Mouse (Mus musculus) gastrocnemius, postnatal 14 days (tissue): Measurements from ENCODE around the gene Pla2g2c. TPM values are rescaled to one million over a fixed set of nuclear protein-coding genes. Genes with fewer than 3 reads are reported as not detected.

Source experiments
- DNase-seq: peaks from one replicate; pipeline ENCODE4 v3.0.0; 2021; ENCODE audit warnings: mixed read lengths
- intact Hi-C: fragments of 180-260 bp; cut with DNase I; formaldehyde crosslinking; loops from one replicate; pipeline ENCODE4 v1.15.1; 2025; ENCODE audit warnings: low total_unique reads
- total RNA-seq, 2 experiments: library from RNA; stranded (reverse); gene quantifications; 2 replicates each; pipeline ENCODE4 v1.2.3; 2021

Gene Pla2g2c
- total RNA-seq, 2 experiments from 2014 or later = not detected

- intact Hi-C loops = no loop called here
Measured at GRCm38 (mm10) chr4:138739136-138739851, 14.7 kb downstream of the Pla2g2c start.

GRCm38 (mm10) chr4:138745884-138746283 lies 21.3 kb downstream of the Pla2g2c start:
- peak; percentile 58 for DNase-seq
- intact Hi-C loops = loop anchor here (5.0 kb wide), 1 partner anchor 46 kb away; no protein-coding TSS in a partner anchor

More at GRCm38 (mm10) chr4:138739136-138739851, 14.7 kb downstream of the Pla2g2c start:
- DNase-seq = no peak

DNA sequence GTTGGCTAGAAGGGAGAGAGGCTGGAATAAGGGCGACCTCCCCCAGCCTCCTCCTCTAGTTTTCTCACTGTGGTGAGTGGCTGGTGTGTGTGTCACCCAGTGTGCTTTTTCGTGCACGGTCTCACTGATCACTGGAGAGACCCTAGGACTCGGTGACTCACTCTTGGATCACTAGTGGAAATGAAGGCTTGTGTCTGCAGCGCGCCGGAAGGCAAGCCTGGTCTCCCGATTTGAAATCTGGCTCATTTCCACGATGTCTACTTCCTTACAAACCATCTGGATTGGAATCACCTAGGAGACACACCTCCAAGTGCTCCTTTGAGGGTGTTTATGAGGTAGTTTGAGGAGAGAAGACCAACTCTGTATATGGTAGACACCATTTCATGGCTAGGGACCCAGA lies 22.3 kb downstream of the Pla2g2c start:
- intact Hi-C loops = loop anchor here (5.0 kb wide), 1 partner anchor 45 kb away; no protein-coding TSS in a partner anchor
- no peak for DNase-seq

GRCm38 (mm10) chr4:138747851-138748250 lies 23.3 kb downstream of the Pla2g2c start:
- peak; percentile 26 for DNase-seq
- intact Hi-C loops = loop anchor here (5.0 kb wide), 1 partner anchor 44 kb away; no protein-coding TSS in a partner anchor

DNA sequence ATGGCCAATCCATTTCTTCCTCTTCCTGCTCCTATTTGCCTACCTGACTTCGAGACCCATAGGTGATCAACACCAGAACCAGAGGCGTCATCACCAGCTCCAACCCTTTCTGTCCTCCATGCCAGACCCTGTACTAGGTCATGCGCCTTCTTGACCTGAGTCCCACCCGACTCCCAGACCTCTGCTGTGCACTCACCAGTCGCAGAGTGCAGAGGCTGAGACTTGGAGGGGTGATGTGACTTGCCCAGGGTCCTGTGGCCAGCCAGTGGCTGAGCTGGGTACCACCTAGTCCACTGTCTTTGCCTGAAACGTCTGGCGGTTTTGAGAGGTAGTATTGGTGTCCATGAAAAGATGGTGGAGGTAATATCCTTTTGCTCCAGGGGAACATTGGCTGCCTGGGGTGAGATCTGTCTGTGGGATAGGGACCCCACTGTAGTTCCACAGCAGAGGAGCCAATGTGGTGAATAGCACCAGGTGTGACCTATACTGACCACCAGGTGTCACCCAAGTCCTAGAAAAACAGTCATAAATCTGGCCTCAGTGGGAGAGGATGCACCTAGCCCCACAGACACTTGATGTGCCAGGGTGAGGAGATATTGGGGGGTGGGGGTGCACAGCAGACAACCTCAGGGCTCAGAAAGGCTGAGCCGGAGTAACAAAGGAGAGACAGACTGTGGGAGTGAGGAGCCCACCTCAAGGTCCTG lies 23.9 kb downstream of the Pla2g2c start:
- intact Hi-C loops = loop anchor here (5.0 kb wide), 1 partner anchor 44 kb away; no protein-coding TSS in a partner anchor

DNA sequence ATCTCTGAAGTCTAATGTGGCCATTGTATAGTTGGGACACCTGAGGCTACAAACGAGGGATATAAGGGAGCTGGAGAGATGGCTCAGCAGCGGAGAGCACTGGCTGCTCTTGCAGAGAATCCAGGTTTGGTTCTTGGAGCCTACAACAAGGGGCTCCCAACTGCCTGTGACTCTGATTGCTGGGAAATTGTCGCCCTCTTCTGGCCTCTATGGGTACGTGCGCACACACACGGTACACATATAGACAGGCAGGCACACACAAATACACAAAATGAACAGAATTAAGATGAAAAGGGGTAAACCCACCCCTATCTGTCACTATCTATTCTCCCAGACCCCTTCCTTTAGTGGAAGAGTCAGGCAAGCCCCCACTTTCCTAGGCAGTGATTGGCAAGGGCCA lies 28.0 kb downstream of the Pla2g2c start:
- DNase-seq = no peak
- intact Hi-C loops = loop anchor here (5.0 kb wide), 1 partner anchor 100 kb away; no protein-coding TSS in a partner anchor

More for the DNA sequence above, 23.9 kb downstream of the Pla2g2c start:
- DNase-seq = no peak

DNA sequence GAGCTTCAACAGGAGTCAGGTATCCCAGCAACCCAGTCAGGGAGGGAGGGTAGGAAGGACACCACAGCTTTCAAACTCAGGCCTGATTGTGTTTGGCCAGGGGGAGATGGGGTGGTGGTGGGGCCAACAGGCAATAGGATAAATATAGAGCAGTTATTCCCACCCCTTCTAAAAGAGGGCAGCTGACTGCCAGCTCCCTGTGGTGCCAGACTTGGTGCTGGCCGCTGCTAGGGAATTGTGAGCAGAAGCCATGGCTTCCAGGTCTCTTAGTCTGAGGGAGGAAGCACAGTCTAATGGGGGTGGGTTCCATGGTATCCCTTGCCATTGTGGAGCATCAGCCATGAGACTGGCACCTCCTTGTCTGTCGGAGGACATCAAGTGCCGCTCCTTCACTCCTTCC lies 29.0 kb downstream of the Pla2g2c start:
- no peak for DNase-seq
- intact Hi-C loops = loop anchor here (5.0 kb wide), 1 partner anchor 99 kb away; no protein-coding TSS in a partner anchor

GRCm38 (mm10) chr4:138754432-138754831 lies 29.8 kb downstream of the Pla2g2c start:
- DNase-seq = no peak
- intact Hi-C loops = loop anchor here (5.0 kb wide), 1 partner anchor 98 kb away; no protein-coding TSS in a partner anchor

GRCm38 (mm10) chr4:138755439-138755838 lies 30.8 kb downstream of the Pla2g2c start:
- intact Hi-C loops = no loop called here
- DNase-seq = no peak

GRCm38 (mm10) chr4:138755983-138756382 lies 31.4 kb downstream of the Pla2g2c start:
- no peak for DNase-seq
- intact Hi-C loops = no loop called here

DNA sequence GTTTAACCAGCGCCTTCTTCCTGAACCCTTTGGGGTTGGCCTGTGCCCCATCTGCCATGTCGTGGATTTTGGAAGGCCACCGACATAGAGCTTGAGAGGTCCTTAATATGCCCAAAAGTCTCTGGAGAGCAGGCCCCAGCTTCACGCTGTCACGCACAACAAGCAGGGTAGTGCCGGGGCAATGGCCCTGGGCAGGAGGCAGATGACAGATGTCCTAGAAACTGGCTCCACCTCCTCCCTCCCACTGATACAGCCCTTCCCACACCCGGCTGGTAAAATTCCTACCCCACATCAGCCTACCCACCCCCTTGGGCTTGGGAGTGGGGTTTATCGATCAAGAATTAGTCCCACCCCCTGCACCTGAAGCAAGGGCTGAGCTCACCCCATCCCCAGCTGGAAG lies 32.8 kb downstream of the Pla2g2c start, which contains the start of gene Pla2g2f:
Gene Pla2g2f, minus strand, starts transcription at position 211 of the 400 bp plus-strand sequence.
- intact Hi-C loops = no loop called here
- no peak for DNase-seq

DNA sequence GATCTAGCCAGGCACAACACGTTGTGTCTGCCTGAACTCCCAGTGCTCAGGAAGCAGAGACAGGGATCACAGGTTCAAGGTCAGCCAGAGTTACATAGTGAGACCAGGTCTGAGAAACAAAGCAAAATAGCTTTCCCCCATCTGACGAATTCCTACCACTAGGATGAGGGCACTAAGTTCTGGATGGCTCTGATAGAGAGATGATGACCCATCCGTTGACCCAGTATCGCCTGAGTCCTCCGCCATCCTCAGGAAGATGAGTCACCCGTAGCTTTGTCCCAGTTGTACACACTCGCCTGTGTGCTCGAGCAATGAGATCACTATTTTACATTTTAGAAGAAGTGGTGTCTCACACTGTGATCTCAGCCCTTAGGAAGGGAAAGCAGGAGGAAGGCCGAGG lies 37.7 kb downstream of the Pla2g2c start:
- DNase-seq = no peak
- intact Hi-C loops = no loop called here

DNA sequence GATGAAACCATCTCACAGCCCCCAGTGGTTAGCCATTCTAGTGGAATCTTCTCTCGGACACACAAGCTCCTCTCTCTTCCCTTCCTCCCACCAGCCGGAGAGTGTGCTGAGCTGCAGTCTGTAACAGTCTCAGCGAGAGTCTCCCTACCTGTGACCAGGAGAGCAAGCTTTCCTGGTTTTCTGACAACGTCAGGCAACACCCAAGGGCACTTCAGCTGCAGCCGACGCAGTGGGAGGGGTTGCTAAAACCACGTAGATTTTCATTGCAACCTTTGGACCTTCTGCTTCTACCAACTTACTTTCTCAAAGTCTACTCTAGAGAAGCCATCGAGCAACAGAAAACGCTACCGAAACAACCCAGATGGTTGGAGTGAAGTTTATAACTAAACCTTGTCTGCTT lies 47.4 kb downstream of the Pla2g2c start:
- intact Hi-C loops = no loop called here
- no peak for DNase-seq

- no peak for DNase-seq
- intact Hi-C loops = no loop called here
Measured at GRCm38 (mm10) chr4:138772386-138772785, 47.8 kb downstream of the Pla2g2c start.

DNA sequence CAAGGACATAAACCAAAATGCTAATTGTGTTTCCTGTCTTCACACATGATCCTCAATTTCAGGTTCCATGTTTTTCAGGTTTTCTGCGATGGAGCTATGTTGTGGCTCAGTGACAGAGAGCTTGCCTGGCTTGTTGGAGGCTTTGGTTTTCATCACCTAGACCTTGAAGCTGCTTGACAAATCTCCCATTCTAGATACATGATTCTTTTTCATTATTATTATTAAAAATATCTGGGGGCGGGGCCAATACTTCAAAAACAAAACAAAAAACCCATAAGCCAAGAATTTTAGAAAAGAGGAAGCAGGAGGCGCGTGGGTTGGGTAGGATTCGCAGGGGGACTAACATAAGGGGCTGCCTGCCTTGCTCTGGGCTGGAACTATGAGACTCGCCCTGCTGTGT lies 50.8 kb downstream of the Pla2g2c start, which contains the start of gene Pla2g2d:
Gene Pla2g2d, plus strand, starts transcription at position 301 of the 400 bp plus-strand sequence.
- DNase-seq = no peak
- intact Hi-C loops = no loop called here

GRCm38 (mm10) chr4:138777417-138778407 lies 53.1 kb downstream of the Pla2g2c start:
- DNase-seq = no peak
- intact Hi-C loops = no loop called here

GRCm38 (mm10) chr4:138780300-138780699 lies 55.7 kb downstream of the Pla2g2c start:
- DNase-seq = no peak
- intact Hi-C loops = no loop called here

- intact Hi-C loops = no loop called here
- DNase-seq = peak; percentile 39
Measured at GRCm38 (mm10) chr4:138782098-138782497, 57.5 kb downstream of the Pla2g2c start.

GRCm38 (mm10) chr4:138785721-138786120 lies 61.1 kb downstream of the Pla2g2c start:
- no peak for DNase-seq
- intact Hi-C loops = no loop called here
